11 mouse cellular contexts compared by ENCODE assay signal in genomic region chr15:87596731-87597130, GRCm38 (mm10). TPM values are rescaled to one million over a fixed set of nuclear protein-coding genes. Genes with fewer than 3 reads are reported as not detected.
A peak's percentile ranks its signal among the peaks of the same experiment; 100 is the strongest.
DNase-seq lines count a peak whose midpoint lies in the region.
"Had no signal": no experiment of that assay in that cellular context is flagged by ENCODE, and none has a peak within 500 bp of the region (broad histone marks: within the 10 kb centered on the region; RNA-seq: fewer than 3 reads in every experiment).

No protein-coding gene starts in this region.

- intact Hi-C loops in left cerebral cortex, postnatal 4 days (cut with DNase I): no loop called here
- intact Hi-C loops in left cerebral cortex, postnatal 10 days (cut with DNase I): no loop called here

- peak; percentile 63 for DNase-seq in cerebellum, adult 11-12 months
- no peak for DNase-seq in cerebellum, postnatal 4 days (ENCODE audit: low spot score in 2 of 2)
- DNase-seq in left cerebral cortex, postnatal 4 days: peak; percentile 27
- DNase-seq in left cerebral cortex, postnatal 10 days (ENCODE audit: extremely low spot score in 1 of 2, low spot score in 2 of 2): no peak
- DNase-seq in cerebellum, postnatal 25 days: peak; percentile 72 to 81
- DNase-seq in spleen, postnatal 4 days (ENCODE audit: low spot score in 2 of 2): no peak
- no peak for DNase-seq in B cell, adult 2 months
- no peak for DNase-seq in ovary, postnatal 14 days (ENCODE audit: low spot score)
- DNase-seq: liver; thymus, adult 18-20 months had no signal

RNA-seq across cellular contexts. Expression of gene Fam19a5, which starts 52.6 kb away (rescaled TPM):
- 10 to 100 TPM; 53.0 to 61.5 TPM for total RNA-seq in left cerebral cortex, postnatal 4 days (2021)
- 10 to 100 TPM; 80.9 to 86.7 TPM for total RNA-seq in left cerebral cortex, postnatal 10 days (2021)
- total RNA-seq: common myeloid progenitor, adult 5-6 weeks had no signal

Comparison
In these comparisons a context has a peak if more than half of its experiments do, and no peak if none do; other contexts are left out.
1. DNase-seq: peak in cerebellum, adult 11-12 months (single experiment), left cerebral cortex, postnatal 4 days (single experiment) and cerebellum, postnatal 25 days (2 of 2); none in cerebellum, postnatal 4 days (0 of 2), left cerebral cortex, postnatal 10 days (0 of 2), spleen, postnatal 4 days (0 of 2), B cell, adult 2 months (0 of 2) and ovary, postnatal 14 days (single experiment).